Mouse (Mus musculus) embryo, embryonic 9.5 days (tissue): ENCODE results near the gene Fscn2.
"Not testable (repeated sequence)": the region's sequence is repeated elsewhere in the genome, so short reads cannot be mapped to it uniquely, and the experiment has no call there.

ENCODE experiments used
- DNase-seq: peaks from one replicate; pipeline ENCODE4 v3.0.0-alpha.2; 2017; ENCODE audit errors: extremely low spot score

Fscn2 gene

DNA sequence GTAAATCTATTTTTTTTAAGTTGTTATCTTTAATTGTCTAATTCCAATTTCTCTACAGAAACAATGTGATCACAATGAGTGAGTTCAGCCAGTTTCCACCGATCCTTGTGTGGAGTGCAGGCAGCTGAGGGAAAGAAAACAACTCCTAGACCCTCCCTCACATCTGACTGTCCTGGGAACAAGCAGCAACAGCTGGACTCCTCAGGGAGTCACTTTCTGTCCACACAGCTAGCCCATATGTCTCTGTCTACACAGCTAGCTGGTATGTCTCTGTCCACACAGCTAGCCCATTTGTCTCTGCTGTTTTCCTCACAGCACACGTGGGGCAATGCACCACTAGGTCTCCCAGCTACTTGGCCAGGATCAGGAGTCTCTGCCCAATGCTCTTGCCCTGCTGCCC lies 36.3 kb downstream of the Fscn2 start:
- no peak for DNase-seq

- DNase-seq: no peak
Observed at GRCm38 (mm10) chr11:120399319-120399718, 38.0 kb downstream of the Fscn2 start.

GRCm38 (mm10) chr11:120404814-120405213 lies 43.5 kb downstream of the Fscn2 start:
- no peak for DNase-seq

DNA sequence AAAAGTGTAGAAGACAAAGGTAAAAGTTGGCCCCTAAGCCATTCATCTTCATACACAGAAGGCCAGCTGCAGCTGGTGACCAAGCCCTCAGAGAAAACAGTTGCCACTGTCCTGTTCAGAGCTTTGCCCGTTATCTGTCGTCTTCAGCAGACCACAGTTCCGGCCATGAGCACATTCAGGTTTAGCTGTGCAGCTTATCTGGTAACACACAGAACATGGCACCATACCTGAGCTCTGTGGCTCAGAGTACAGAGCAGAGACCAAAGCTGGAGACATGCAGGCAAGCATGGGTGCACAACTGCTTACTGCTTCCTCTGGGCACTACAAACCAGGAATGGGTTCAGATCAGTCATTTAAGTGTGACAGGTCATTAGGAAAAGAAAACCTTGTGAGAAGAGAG lies 44.5 kb downstream of the Fscn2 start:
- DNase-seq: no peak

DNA sequence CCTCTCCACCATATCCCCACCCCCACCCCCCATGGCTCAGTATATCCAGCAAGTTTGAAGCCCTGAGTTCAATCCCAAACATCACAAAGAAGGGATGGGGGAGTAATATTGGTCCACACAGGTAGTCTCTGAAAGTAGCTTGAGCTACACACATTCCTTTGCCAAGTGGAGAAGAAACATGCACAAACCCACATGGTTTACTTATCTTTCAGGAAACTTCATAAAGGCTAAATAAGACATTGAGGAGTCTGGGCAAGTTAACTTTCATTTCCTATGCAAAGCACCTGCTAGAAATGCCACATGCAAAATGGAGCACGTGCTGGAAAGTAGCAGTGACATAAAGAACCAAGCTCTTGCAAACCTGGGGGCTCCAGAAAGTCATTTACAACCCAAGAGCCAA lies 45.1 kb downstream of the Fscn2 start:
- DNase-seq: no peak

- not testable (repeated sequence) for DNase-seq
Observed at GRCm38 (mm10) chr11:120413621-120414020, 52.3 kb downstream of the Fscn2 start.
